Mouse (Mus musculus): ENCODE results near the gene Ppp3ca.

- TF ChIP-seq CTCF (IDR thresholded peaks at IDR 0.05; ENCODE audit: low read depth) (no peak), EP300 (IDR thresholded peaks at IDR 0.05; ENCODE audit: low read depth) (no peak)
These were observed 223.9 kb downstream of the Ppp3ca start for GRCm38 (mm10) chr3:136893596-136894402.

Measured in heart, postnatal 0 days (tissue).